Mouse (Mus musculus) liver, embryonic 16.5 days (tissue): ENCODE measurements around the gene Ankrd45. TPM values are rescaled to one million over a fixed set of nuclear protein-coding genes. Genes with fewer than 3 reads are reported as not detected.

Source experiments
- ATAC-seq: fragments of 200-750 bp; cut with Nextera tagmentation; 2 replicates; pipeline ENCODE4 v1.8.0; 2017; ENCODE audit warnings: low read depth, mild to moderate bottlenecking, moderate number of reproducible peaks, moderate library complexity
- H3K27ac ChIP-seq: fragments of 300-500 bp; sonication (generic); 2 replicates; pipeline ENCODE4 v1.5.1; 2014; ENCODE audit warnings: mild to moderate bottlenecking, low read length
- H3K27me3 ChIP-seq: fragments of 300-500 bp; sonication (generic); 2 replicates; pipeline ENCODE4 v1.6.1; 2014; ENCODE audit warnings: low read depth, low read length, mixed read lengths; ENCODE audit not compliant: control insufficient read depth, insufficient read depth
- H3K36me3 ChIP-seq: fragments of 300-500 bp; sonication (generic); 2 replicates; pipeline ENCODE4 v1.6.1; 2014; ENCODE audit warnings: mild to moderate bottlenecking; ENCODE audit not compliant: control insufficient read depth, insufficient read depth
- H3K4me1 ChIP-seq: fragments of 300-500 bp; sonication (generic); 2 replicates; pipeline ENCODE4 v1.6.1; 2014; ENCODE audit warnings: low read depth, low read length, mixed read lengths; ENCODE audit not compliant: control insufficient read depth
- H3K4me2 ChIP-seq: fragments of 300-500 bp; sonication (generic); 2 replicates; pipeline ENCODE4 v1.6.1; 2014; ENCODE audit warnings: low read depth, low read length, mixed read lengths
- H3K4me3 ChIP-seq: fragments of 300-500 bp; sonication (generic); 2 replicates; pipeline ENCODE4 v1.5.1; 2014; ENCODE audit warnings: low read depth, mild to moderate bottlenecking, low read length
- H3K9ac ChIP-seq: fragments of 300-500 bp; sonication (generic); 2 replicates; pipeline ENCODE4 v1.6.1; 2014; ENCODE audit warnings: low read depth, low read length
- H3K9me3 ChIP-seq: fragments of 300-500 bp; sonication (generic); replicated peaks from 2 replicates; pipeline ENCODE4 v1.6.1; 2016; ENCODE audit warnings: low read length; ENCODE audit not compliant: control insufficient read depth
- WGBS: fragments of 180-500 bp; shearing (Covaris S2); extraction: QIAGEN DNeasy Blood & Tissue Kit; methylation state at CpG from one replicate; pipeline ENCODE4 v1.1.7; 2014; ENCODE audit not compliant: insufficient replicate concordance; 5-methylcytosine and 5-hydroxymethylcytosine counted together
- polyA plus RNA-seq: library from polyadenylated mRNA; unstranded; fragments of >200 nt; fragmentation: Nextera tagmentation; extraction: Ambion mirVana; gene quantifications from 2 replicates; pipeline ENCODE4 v1.2.1, GENCODE M21; 2015

Ankrd45 gene
- polyA plus RNA-seq, 1 experiment from 2014 or later, result not detected

DNA sequence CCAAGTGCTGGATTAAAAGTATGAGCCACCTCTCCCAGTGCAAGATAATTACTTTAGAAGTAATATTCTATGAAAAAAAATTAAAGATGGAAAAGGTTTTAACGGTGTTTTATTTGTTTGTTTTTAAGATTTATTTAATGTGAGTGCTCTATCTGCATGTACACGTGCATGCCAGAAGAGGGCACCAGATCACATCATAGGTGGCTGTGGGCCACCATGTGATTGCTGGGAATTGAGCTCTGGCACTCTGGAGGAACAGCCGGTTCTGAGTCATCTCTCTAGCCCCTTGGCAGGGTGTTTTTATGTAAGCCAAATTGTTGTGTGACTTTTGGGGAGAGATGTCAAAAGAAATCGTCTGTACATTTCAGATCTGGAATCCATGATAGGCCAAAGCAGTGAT lies 72.0 kb downstream of the Ankrd45 start:
- H3K36me3 ChIP-seq, result no peaks in the 10 kb centered on the region
- H3K4me3 ChIP-seq, result no peak overlapping the region
- H3K27ac ChIP-seq, result no peak overlapping the region
- no peaks in the 10 kb centered on the region for H3K4me1 ChIP-seq
- no peak overlapping the region for H3K4me2 ChIP-seq
- ATAC-seq, result no peak
- no peak overlapping the region for H3K9ac ChIP-seq
- no peaks in the 10 kb centered on the region for H3K9me3 ChIP-seq
- H3K27me3 ChIP-seq, result no peaks in the 10 kb centered on the region
- WGBS, result 22% methylated on average over 4 of the region's 4 CpGs

DNA sequence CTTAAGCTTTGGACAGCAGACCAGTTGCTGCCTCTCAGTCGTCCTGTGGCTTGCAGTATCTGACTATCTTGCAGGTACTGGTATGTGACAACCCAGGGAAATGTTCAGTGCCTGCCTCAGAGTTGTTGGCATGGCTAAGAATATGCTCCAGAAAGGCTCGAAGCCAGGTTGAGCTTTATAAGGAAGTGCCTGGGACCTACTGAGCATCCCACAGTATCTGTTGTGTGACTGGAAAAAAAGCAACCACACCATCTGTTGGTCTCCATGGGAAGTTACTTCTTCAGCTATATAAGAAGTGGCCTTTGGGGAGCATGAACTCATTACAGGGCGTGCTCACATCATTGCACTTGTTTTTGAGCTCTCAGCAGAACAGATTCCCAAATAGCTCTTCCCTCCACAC lies 77.3 kb downstream of the Ankrd45 start:
- H3K27me3 ChIP-seq, result no peaks in the 10 kb centered on the region
- H3K36me3 ChIP-seq, result no peaks in the 10 kb centered on the region
- H3K4me1 ChIP-seq, result no peaks in the 10 kb centered on the region
- no peak for ATAC-seq
- H3K9ac ChIP-seq, result no peak overlapping the region
- H3K4me3 ChIP-seq, result no peak overlapping the region
- WGBS, result 41% methylated on average over 3 of the region's 3 CpGs
- no peak overlapping the region for H3K4me2 ChIP-seq
- H3K27ac ChIP-seq, result no peak overlapping the region
- H3K9me3 ChIP-seq, result no peaks in the 10 kb centered on the region

Other genes starting within 250 kb of the Ankrd45 start
- gene Rc3h1, start 236.3 kb upstream of the Ankrd45 start, polyA plus RNA-seq, result 3.4 TPM in 2 replicates
- gene Serpinc1, start 164.1 kb upstream of the Ankrd45 start, polyA plus RNA-seq, result 1,260 and 1,401 TPM in 2 replicates
- gene Zbtb37, start 107.8 kb upstream of the Ankrd45 start, polyA plus RNA-seq, result 1.8 and 1.9 TPM in 2 replicates
- gene Dars2, start 72.0 kb upstream of the Ankrd45 start, polyA plus RNA-seq, result 25.6 and 26.5 TPM in 2 replicates
- gene Cenpl, start 72.0 kb upstream of the Ankrd45 start, polyA plus RNA-seq, result 37.1 and 38.6 TPM in 2 replicates
- gene Klhl20, start 11.2 kb upstream of the Ankrd45 start, polyA plus RNA-seq, result 5.2 and 5.6 TPM in 2 replicates
- gene Tex50, start 16.6 kb downstream of the Ankrd45 start, polyA plus RNA-seq, result not detected in 2 replicates
- gene Prdx6, start 108.5 kb downstream of the Ankrd45 start, polyA plus RNA-seq, result 383 and 398 TPM in 2 replicates